Comparison of ENCODE assay signal across 24 mouse cellular contexts in genomic region chr1:47019356-47019755, GRCm38 (mm10).
A peak's percentile ranks its signal among the peaks of the same experiment; 100 is the strongest.
DNase-seq lines count a peak whose midpoint lies in the region; ATAC-seq and TF ChIP-seq lines count a peak whose summit lies in the region.
"Had no signal": no experiment of that assay in that cellular context is flagged by ENCODE, and none has a peak within 500 bp of the region (broad histone marks: within the 10 kb centered on the region; RNA-seq: fewer than 3 reads in every experiment).

No protein-coding gene starts in this region.

- H3K27me3 ChIP-seq in heart, embryonic 10.5 days (ENCODE audit: insufficient read depth, poor library complexity, severe bottlenecking): no peaks in the 10 kb centered on the region
- no peaks in the 10 kb centered on the region for H3K27me3 ChIP-seq in liver, embryonic 12.5 days (replicated peaks)
- H3K27me3 ChIP-seq: hindbrain, embryonic 15.5 days; limb, embryonic 15.5 days had no signal

- intact Hi-C loops in heart, postnatal 25 days (cut with DNase I): no loop called here

- 2% methylated on average over 1 of the region's 1 CpGs for WGBS in heart, embryonic 10.5 days
- 4% methylated on average over 1 of the region's 1 CpGs for WGBS in liver, embryonic 12.5 days (ENCODE audit: insufficient replicate concordance)

- H3K4me1 ChIP-seq in heart, embryonic 10.5 days: no peaks in the 10 kb centered on the region
- H3K4me1 ChIP-seq in liver, embryonic 12.5 days: no peaks in the 10 kb centered on the region
- H3K4me1 ChIP-seq: embryonic facial prominence, embryonic 10.5 days; hindbrain, embryonic 15.5 days had no signal

- H3K9me3 ChIP-seq in heart, embryonic 10.5 days: no peaks in the 10 kb centered on the region
- H3K9me3 ChIP-seq in liver, embryonic 12.5 days (replicated peaks): 0 out of 2 replicates have a peak, but pooled peaks cover 4% of the 10 kb centered on the region
- H3K9me3 ChIP-seq: embryonic facial prominence, embryonic 10.5 days; hindbrain, embryonic 15.5 days; limb, embryonic 15.5 days had no signal

- H3K9ac ChIP-seq in liver, embryonic 12.5 days: no peak overlapping the region
- H3K9ac ChIP-seq: hindbrain, embryonic 15.5 days; limb, embryonic 15.5 days had no signal

- TF ChIP-seq POLR2A in brain, embryonic 14.5 days (IDR thresholded peaks at IDR 0.05; ENCODE audit: borderline replicate concordance, extremely low read depth, insufficient read depth, insufficient read length, poor library complexity, severe bottlenecking): no peak

- ATAC-seq in liver, embryonic 12.5 days: no peak
- ATAC-seq: activated CD4-positive, CD25-positive, alpha-beta regulatory T cell, adult 4 months had no signal

- peak; percentile 32 for DNase-seq in embryo, embryonic 10.5 days (ENCODE audit: low spot score)
- DNase-seq in embryo, embryonic 11 days: no peak
- DNase-seq in heart, embryonic 10.5 days (ENCODE audit: low spot score): peak; percentile 78
- no peak for DNase-seq in heart, postnatal 25 days (ENCODE audit: low spot score)
- peak; percentile 6 for DNase-seq in liver
- peak; percentile 48 for DNase-seq in brain, embryonic 14.5 days (ENCODE audit: low read depth)
- no peak for DNase-seq in left cerebral cortex, adult 9 months (ENCODE audit: low spot score in 2 of 2)
- DNase-seq: adrenal gland, adult 8-10 months; cerebellum, adult 2 months; cerebellum, postnatal 25 days; gastrocnemius, postnatal 10 days; heart, adult 18-20 months; kidney, adult 8-10 months; kidney, postnatal 10 days; left cerebral cortex, postnatal 4 days; lung, adult 2 months; lung, postnatal 14 days; right cerebral cortex, postnatal 14 days had no signal

- H3K4me2 ChIP-seq in liver, embryonic 12.5 days: no peak overlapping the region
- H3K4me2 ChIP-seq: hindbrain, embryonic 15.5 days; limb, embryonic 15.5 days had no signal

- TF ChIP-seq CTCF in brain, embryonic 14.5 days (IDR thresholded peaks at IDR 0.05; ENCODE audit: borderline replicate concordance, extremely low read depth, insufficient read depth, insufficient read length): no peak

- no peaks in the 10 kb centered on the region for H3K36me3 ChIP-seq in heart, embryonic 10.5 days
- H3K36me3 ChIP-seq in liver, embryonic 12.5 days: no peaks in the 10 kb centered on the region
- H3K36me3 ChIP-seq: embryonic facial prominence, embryonic 10.5 days; hindbrain, embryonic 15.5 days; limb, embryonic 15.5 days had no signal

- H3K4me3 ChIP-seq in heart, embryonic 10.5 days: no peak overlapping the region
- no peak overlapping the region for H3K4me3 ChIP-seq in liver, embryonic 12.5 days
- H3K4me3 ChIP-seq: embryonic facial prominence, embryonic 10.5 days; hindbrain, embryonic 15.5 days; left cerebral cortex, adult 2 months; limb, embryonic 15.5 days had no signal

- no peak overlapping the region for H3K27ac ChIP-seq in heart, embryonic 10.5 days
- H3K27ac ChIP-seq in liver, embryonic 12.5 days: no peak overlapping the region
- H3K27ac ChIP-seq: embryonic facial prominence, embryonic 10.5 days; hindbrain, embryonic 15.5 days; left cerebral cortex, adult 2 months; limb, embryonic 15.5 days had no signal

Comparison
In these comparisons a context has a peak if more than half of its experiments do, and no peak if none do; other contexts are left out.
1. DNase-seq: peak in embryo, embryonic 10.5 days (single experiment), heart, embryonic 10.5 days (single experiment), liver (single experiment) and brain, embryonic 14.5 days (single experiment); none in embryo, embryonic 11 days (single experiment), heart, postnatal 25 days (single experiment) and left cerebral cortex, adult 9 months (0 of 2).